Mouse (Mus musculus): ENCODE measurements around the gene Cfap299. TPM values are rescaled to one million over a fixed set of nuclear protein-coding genes. Genes with fewer than 3 reads are reported as not detected.
"Not testable (repeated sequence)": the region's sequence is repeated elsewhere in the genome, so short reads cannot be mapped to it uniquely, and the experiment has no call there.

The Cfap299 gene
- 0.23 and 0.46 TPM in 2 replicates for polyA plus RNA-seq (2015; fragmentation: Nextera tagmentation; extraction: Ambion mirVana)

DNA sequence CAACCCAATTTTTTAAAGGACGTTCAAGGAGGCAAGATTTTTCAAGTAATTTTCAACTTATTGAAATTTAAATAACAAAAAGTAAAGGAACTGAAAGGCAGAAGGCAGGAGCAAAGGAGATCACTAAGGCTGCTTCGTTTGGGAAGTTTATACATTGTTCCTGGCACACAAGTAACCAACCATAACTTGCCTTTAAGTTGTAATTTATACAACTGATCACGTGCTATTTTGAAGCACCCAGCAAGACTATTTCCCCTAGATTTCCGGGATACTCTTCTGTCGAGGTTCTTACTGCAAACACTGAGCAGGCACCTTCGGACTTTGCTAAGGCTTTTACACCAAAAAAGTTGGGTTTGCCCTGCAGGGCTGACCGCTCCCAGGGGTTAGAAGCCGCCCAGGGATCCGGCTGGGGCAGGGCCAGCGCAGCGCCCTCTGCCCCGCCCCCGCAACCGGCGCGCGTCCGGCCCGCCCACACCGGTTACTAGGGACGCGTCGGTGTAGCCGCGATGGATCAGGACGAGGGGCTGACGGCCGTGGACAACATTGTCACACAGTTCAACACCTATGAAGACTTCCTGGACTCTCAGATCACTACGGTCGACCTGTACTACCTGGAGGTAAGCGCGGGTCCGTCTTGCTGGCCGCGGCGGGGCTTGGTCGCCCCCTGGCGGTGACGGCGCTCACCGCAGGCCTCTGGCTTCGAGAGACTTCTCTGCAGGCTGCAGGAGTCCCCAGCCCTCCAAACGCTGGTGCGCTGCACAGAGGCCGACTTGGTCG, at the start of gene Cfap299:
Gene Cfap299, plus strand, starts transcription at position 457 of the 777 bp plus-strand sequence.
- Histone ChIP-seq H3K4me3 (peak within 1 kb of the TSS; percentile 65), H3K9ac (peak within 1 kb of the TSS; percentile 55), H3K36me3 (no peaks in the 10 kb centered on the region), H3K9me3 (no peaks in the 10 kb centered on the region), H3K27me3 (peaks cover 11% of the 10 kb centered on the region), H3K4me2 (replicated peaks) (peak within 1 kb of the TSS; percentile 82), H3K27ac (no peak within 1 kb of the TSS), H3K4me1 (no peaks in the 10 kb centered on the region)
- WGBS: 2% methylated on average over 46 of the region's 46 CpGs
- ATAC-seq (ENCODE audit: low FRiP score, low read depth): peak; percentile 94

- Histone ChIP-seq H3K4me1 (peaks cover 17% of the 10 kb centered on the region), H3K27ac (no peak overlapping the region), H3K4me3 (no peak overlapping the region), H3K9ac (no peak overlapping the region), H3K27me3 (peaks cover 17% of the 10 kb centered on the region; the same call in 1 of the 2 replicates), H3K4me2 (replicated peaks) (peak overlapping the region; percentile 2; the same call in 1 of the 2 replicates), H3K36me3 (no peaks in the 10 kb centered on the region), H3K9me3 (no peaks in the 10 kb centered on the region)
- ATAC-seq (ENCODE audit: low FRiP score, low read depth): no peak
- WGBS: 11% methylated on average over 9 of the region's 9 CpGs
Measured at GRCm38 (mm10) chr5:98281993-98282392, 47.1 kb upstream of the Cfap299 start.

GRCm38 (mm10) chr5:98283696-98284478, 45.2 kb upstream of the Cfap299 start:
- Histone ChIP-seq H3K36me3 (no peaks in the 10 kb centered on the region), H3K27ac (no peak overlapping the region), H3K9ac (no peak overlapping the region), H3K9me3 (no peaks in the 10 kb centered on the region), H3K27me3 (peaks cover 17% of the 10 kb centered on the region; the same call in 1 of the 2 replicates), H3K4me3 (no peak overlapping the region), H3K4me2 (replicated peaks) (peak overlapping the region; percentile 42), H3K4me1 (peaks cover 17% of the 10 kb centered on the region)
- 26% methylated on average over 17 of the region's 17 CpGs for WGBS
- ATAC-seq (ENCODE audit: low FRiP score, low read depth): peak; percentile 71

GRCm38 (mm10) chr5:98290642-98291041, 38.5 kb upstream of the Cfap299 start:
- Histone ChIP-seq H3K4me3 (no peak overlapping the region), H3K27me3 (peaks cover 47% of the 10 kb centered on the region), H3K9me3 (no peaks in the 10 kb centered on the region), H3K9ac (no peak overlapping the region), H3K4me1 (peaks cover 7% of the 10 kb centered on the region), H3K27ac (no peak overlapping the region), H3K36me3 (no peaks in the 10 kb centered on the region), H3K4me2 (replicated peaks) (no peak overlapping the region)
- 84% methylated on average over 8 of the region's 8 CpGs for WGBS
- ATAC-seq (ENCODE audit: low FRiP score, low read depth): no peak

GRCm38 (mm10) chr5:98292388-98293048, 36.6 kb upstream of the Cfap299 start:
- H3K36me3 ChIP-seq: no peaks in the 10 kb centered on the region
- no peak for ATAC-seq (ENCODE audit: low FRiP score, low read depth)
- H3K27ac ChIP-seq: no peak overlapping the region
- WGBS: 2% methylated on average over 19 of the region's 19 CpGs
- peak overlapping the region; percentile 31 for H3K4me3 ChIP-seq
- H3K4me1 ChIP-seq: peaks cover 7% of the 10 kb centered on the region
- H3K27me3 ChIP-seq: peaks cover 53% of the 10 kb centered on the region
- H3K9ac ChIP-seq: no peak overlapping the region
- H3K4me2 ChIP-seq (replicated peaks): peak overlapping the region; percentile 58
- H3K9me3 ChIP-seq: no peaks in the 10 kb centered on the region

DNA sequence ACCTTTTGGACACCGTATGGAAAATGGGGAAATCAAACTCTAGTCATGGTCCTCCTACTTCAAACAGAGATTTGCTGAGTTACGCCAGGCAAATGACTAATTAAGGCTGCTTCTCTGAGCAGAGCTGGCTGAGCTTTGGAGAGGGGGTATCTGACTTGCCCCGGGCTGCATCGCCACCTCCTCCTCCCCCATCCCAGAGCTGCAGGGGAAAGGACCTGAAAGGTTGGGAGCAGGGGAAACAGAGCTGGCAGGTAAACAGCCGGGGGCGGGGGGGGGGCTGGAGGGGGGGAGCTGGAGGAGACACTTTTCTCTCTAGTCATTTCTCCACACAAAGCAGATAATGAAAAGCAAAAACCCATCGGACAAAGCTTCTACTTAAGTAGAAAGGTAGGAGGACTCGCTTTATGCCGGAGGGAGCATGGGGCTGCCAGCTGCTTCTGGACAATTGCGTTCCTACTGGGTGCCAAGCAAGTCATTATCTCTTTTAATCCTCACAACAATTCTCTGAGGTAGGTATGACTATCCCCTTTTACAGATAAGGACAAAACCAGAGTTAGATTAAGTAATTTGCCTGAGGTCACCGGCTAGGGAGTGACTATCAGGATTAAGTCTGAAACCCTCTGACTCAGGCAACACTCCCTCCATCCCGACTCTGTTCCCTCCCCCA, 35.9 kb upstream of the Cfap299 start:
- Histone ChIP-seq H3K9me3 (no peaks in the 10 kb centered on the region), H3K9ac (no peak overlapping the region), H3K4me1 (peaks cover 7% of the 10 kb centered on the region), H3K4me3 (peak overlapping the region; percentile 31), H3K27ac (no peak overlapping the region), H3K27me3 (peaks cover 53% of the 10 kb centered on the region), H3K4me2 (replicated peaks) (peak overlapping the region; percentile 58), H3K36me3 (no peaks in the 10 kb centered on the region)
- WGBS: 1% methylated on average over 12 of the region's 12 CpGs
- no peak for ATAC-seq (ENCODE audit: low FRiP score, low read depth)

DNA sequence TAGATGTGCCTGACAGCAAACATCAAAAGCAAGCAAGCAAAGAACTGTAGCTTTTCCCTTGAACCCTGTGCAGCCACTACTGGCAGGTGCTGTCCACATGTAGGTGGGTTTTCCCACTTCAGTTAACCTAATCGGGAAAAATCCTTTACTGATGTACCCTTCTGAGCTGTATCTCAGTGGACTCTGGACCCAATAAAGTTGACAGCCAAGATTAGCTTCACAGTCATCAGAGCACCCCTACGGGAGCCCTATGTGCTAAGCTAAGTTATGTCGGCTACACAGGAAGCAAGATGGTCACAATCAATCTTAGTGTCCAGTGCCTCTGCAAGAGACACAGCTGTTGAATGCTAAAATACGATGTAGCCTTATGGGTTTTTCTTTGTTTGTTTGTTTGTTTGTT, 29.0 kb upstream of the Cfap299 start:
- Histone ChIP-seq H3K4me3 (no peak overlapping the region), H3K4me2 (replicated peaks) (no peak overlapping the region), H3K9ac (no peak overlapping the region), H3K36me3 (no peaks in the 10 kb centered on the region), H3K4me1 (no peaks in the 10 kb centered on the region), H3K27ac (no peak overlapping the region), H3K9me3 (no peaks in the 10 kb centered on the region), H3K27me3 (peaks cover 10% of the 10 kb centered on the region)
- no peak for ATAC-seq (ENCODE audit: low FRiP score, low read depth)
- 69% methylated on average over 4 of the region's 4 CpGs for WGBS

DNA sequence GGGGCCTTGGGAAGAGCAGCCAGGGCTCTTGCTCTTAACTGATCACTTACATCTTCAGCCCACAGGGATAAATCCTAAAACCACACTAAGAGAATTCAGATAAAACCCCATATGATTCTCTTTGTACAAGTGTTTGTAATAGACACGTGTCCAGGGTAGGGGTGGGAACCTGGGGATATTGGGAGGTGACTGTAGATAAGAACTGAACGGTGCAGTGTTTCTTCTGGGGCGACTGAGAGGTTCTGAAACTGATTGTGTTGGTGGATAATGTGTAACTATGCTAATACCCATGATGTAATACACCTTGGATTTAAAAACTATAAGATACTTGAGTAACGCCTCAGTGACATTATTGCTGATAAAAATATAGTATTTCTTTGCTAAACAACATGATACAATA, 23.4 kb upstream of the Cfap299 start:
- no peak overlapping the region for H3K4me3 ChIP-seq
- no peak overlapping the region for H3K9ac ChIP-seq
- no peak overlapping the region for H3K27ac ChIP-seq
- H3K36me3 ChIP-seq: no peaks in the 10 kb centered on the region
- H3K4me1 ChIP-seq: no peaks in the 10 kb centered on the region
- H3K27me3 ChIP-seq: peaks cover 2% of the 10 kb centered on the region; the same call in 1 of the 2 replicates
- no peaks in the 10 kb centered on the region for H3K9me3 ChIP-seq
- H3K4me2 ChIP-seq (replicated peaks): no peak overlapping the region
- no peak for ATAC-seq (ENCODE audit: low FRiP score, low read depth)
- 81% methylated on average over 4 of the region's 4 CpGs for WGBS

GRCm38 (mm10) chr5:98306528-98306927, 22.6 kb upstream of the Cfap299 start:
- ATAC-seq (ENCODE audit: low FRiP score, low read depth): peak; percentile 67; the same call in 1 of the 2 replicates
- Histone ChIP-seq H3K4me1 (no peaks in the 10 kb centered on the region), H3K9ac (no peak overlapping the region), H3K27me3 (peaks cover 2% of the 10 kb centered on the region; the same call in 1 of the 2 replicates), H3K36me3 (no peaks in the 10 kb centered on the region), H3K4me2 (replicated peaks) (no peak overlapping the region), H3K9me3 (no peaks in the 10 kb centered on the region), H3K27ac (no peak overlapping the region), H3K4me3 (no peak overlapping the region)
- 55% methylated on average over 9 of the region's 9 CpGs for WGBS

DNA sequence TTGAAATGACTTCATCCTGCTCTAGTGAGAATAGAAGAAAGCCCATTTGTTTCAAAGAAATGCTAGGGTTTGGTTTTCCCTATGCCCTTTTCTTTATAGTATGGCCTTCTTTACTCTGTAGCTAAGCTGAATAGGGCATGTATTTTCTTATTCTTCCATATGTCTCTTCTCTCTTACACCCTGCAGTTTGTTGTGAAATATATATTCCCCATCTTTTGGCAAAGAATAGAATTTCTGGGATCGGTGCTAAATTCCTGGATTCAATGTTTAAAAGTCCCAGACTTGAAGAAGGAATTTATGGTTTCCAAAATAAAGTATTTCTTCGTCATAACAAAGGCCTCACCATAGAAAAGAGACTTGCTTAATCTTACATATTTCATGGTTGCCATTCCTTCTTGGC, 2.5 kb upstream of the Cfap299 start:
- Histone ChIP-seq H3K27ac (no peak overlapping the region), H3K4me3 (no peak overlapping the region), H3K36me3 (no peaks in the 10 kb centered on the region), H3K4me2 (replicated peaks) (no peak overlapping the region), H3K4me1 (no peaks in the 10 kb centered on the region), H3K9ac (no peak overlapping the region), H3K9me3 (no peaks in the 10 kb centered on the region), H3K27me3 (peaks cover 11% of the 10 kb centered on the region)
- 72% methylated on average over 2 of the region's 2 CpGs for WGBS
- ATAC-seq (ENCODE audit: low FRiP score, low read depth): no peak

GRCm38 (mm10) chr5:98343751-98344150, 14.6 kb downstream of the Cfap299 start:
- not testable (repeated sequence) for H3K4me2 ChIP-seq (replicated peaks); H3K27me3 ChIP-seq; H3K4me3 ChIP-seq; H3K27ac ChIP-seq; H3K9me3 ChIP-seq; ATAC-seq (ENCODE audit: low FRiP score, low read depth); H3K36me3 ChIP-seq; H3K9ac ChIP-seq; H3K4me1 ChIP-seq
- WGBS: 87% methylated on average over 16 of the region's 16 CpGs

Measured in limb, embryonic 13.5 days (tissue).